Mouse (Mus musculus) spleen, adult 12 weeks (tissue): Measurements from ENCODE around the gene Lrrc49.

Source experiments
- DNase-seq: peaks from one replicate; pipeline ENCODE4 v3.0.0; 2022; ENCODE audit warnings: low spot score

Lrrc49 gene

DNA sequence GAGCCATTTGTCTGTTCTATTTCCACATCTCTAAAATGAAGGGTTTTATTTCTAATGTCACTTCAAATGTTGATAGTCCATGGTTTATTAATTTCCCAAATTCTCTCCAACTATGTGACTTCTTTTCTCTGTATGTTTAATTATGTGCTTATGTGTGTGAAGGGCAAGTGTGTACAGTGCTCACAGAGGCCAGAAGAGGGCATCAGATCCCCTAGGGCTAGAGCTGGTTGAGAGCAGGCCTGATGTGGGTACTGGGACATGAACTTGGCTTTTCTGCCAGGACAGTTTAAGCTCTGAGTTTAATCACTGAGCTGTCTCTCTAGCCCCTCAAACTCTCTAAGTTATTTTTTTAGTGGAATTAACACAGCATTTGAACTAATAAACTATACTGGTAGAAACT is 13.2 kb downstream of the Lrrc49 start:
- no peak for DNase-seq

DNA sequence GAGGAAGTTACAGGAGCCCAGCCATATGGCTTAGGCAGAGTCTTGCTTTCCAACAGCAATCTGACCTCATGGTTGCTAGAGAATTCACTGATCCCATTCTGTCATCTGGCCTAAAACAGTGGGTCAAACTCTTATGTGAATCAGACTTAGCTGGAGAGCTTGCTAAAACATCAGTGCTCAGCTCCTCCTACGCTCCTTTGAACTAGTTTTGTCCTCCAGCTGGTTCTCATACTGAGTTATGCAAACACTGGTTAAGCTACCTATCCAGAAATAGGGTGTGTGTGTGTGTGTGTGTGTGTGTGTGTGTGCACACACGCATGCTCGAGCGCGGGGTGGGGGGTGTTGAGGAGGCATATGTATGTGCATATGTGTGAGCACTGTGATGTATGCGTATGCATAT is 15.4 kb downstream of the Lrrc49 start:
- no peak for DNase-seq

DNA sequence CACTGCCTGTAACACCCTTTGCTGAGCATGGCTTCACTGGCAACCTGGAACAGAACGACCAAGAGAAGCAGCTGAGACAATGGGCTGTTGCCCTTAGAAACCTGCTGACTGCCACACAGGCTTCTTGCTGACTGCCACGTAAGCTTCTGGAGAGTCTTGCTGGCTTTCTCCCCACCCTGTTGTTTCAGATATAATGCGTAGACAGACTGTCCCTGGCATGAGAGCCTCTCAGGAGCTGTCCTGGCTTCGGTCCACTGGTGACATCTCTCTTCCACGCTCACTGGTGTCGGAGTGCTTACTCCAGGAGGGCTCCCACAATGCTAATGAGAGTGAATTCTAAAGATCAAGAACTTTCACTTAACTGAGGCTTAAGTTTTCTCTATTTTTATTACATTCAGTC is 19.1 kb downstream of the Lrrc49 start:
- DNase-seq, result no peak

DNA sequence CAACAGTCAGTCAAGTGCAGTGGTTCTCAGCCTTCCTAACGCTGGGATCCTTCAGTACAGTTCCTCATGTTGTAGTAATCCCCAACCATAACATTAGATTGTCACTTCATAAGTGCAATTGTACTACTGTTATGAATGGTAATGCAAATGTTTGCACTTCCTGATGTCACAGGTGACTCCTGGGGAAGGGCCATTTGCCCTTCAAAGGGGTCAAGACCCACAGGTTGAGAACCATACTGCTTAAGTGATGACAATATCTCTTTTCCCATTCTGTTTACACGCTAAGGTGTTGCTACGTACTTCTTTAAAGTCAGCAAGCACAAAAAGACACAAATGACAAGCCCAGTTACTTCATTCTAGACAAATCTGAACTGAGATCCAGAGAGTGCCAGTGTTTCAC is 22.4 kb downstream of the Lrrc49 start:
- DNase-seq, result no peak

DNA sequence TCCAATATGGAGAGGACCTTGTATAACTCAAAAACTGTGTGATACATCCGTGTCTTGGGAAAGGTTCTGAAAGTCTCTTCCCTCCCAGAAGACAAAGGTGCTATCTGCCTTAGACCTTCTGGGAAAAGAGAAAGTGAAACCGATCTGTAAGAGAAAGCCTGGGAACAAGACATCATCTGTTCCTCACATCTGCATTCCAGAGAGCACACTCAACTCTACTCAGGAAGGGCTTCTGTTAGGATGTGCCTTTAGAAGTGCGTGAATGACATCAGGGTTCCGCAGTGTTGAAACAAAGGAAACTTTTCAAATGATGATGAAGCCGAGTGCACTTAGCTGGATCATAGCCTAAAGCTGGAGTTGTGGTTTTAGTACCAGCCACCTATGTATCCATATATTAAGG is 23.1 kb downstream of the Lrrc49 start:
- no peak for DNase-seq

DNA sequence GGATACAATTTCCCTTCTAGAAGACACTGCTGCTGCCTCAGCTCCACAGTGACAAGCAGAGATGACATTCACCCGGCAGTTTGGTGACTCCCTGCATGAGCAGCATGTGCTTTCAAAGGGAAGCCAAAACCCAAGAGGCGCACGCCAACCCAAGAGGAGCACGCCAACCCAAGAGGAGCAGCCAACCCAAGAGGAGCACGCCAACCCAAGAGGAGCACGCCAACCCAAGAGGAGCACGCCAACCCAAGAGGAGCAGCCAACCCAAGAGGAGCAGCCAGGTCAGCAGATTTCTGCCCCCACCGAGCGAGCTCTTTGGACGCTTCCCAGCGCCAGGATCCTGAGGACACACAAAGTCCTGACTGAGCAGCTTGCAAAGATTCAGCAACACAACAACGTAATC is 23.6 kb downstream of the Lrrc49 start:
- no peak for DNase-seq

DNA sequence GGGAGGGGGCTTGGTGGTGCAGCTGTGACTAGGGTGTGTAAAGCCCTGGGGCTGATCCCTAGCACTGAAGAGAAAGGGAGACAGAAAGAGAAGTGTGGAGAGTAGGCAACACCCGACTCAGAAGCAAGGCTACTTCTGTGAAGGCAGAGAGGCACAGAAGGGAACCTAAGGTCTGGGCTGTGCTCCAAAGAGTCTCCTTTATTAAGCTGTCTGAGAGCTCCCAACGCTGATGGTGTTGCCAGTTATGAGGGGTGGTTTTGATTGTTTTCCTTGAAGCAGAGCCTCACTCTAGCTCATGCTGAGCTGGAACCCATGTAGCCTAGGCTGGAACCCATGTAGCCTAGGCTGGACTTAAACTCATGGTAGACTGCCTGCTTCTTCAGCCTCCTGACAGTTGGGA is 25.0 kb downstream of the Lrrc49 start:
- no peak for DNase-seq

DNA sequence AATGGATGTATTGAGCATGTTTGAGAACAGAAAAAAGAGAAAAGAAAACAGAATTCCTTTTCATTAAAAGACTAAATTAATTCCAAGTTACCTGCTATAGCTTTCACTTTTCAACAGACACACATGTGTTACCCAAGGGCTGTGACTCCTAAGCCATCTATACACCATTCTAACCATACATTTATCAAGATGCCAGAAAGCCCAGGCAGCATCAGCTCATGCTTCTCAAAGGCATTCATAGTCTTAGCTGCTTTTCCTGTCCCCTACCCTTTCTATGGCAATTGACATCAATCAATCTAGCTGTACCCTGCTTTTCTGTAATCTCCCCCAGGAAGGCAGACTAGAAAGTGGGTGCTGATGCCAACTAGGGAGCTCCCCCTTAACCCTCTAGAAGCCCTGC is 34.4 kb downstream of the Lrrc49 start:
- DNase-seq, result no peak

DNA sequence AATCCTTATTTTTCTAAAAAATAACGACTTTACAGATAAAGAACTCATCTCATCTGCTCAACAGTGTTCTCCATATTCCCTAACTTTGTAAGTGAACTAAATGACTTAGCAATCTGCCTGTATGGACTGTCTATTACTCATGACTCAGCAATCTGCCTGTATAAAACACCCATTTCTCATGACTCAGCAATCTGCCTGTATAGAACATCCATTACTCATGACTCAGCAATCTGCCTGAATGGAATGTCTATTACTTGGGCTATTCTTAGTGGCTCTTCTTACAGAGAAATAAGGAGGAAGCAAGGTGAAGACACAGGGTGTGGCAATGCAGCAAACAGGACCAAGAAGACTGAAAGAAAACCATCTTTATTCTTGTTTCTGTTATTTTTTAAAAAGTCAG is 34.8 kb downstream of the Lrrc49 start:
- no peak for DNase-seq

DNA sequence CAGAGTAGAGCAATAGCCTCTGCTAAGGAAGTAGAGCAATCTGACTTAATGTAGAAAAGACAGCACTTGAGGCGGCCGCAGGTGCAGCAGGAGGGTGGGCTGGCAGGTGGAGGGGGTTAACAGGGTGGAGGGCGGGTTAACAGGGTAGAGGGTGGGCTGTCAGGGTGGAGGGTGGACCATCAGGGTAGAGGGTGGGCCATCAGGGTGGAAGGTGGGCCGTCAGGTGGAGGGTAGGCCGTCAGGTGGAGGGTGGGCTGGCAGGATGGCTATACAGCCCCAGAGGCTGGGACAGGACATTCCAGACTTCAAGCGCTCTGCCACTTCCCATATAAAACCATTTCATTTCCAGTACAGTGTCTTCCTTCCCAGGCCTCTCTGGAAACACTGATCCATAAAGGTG is 37.7 kb downstream of the Lrrc49 start:
- no peak for DNase-seq

DNA sequence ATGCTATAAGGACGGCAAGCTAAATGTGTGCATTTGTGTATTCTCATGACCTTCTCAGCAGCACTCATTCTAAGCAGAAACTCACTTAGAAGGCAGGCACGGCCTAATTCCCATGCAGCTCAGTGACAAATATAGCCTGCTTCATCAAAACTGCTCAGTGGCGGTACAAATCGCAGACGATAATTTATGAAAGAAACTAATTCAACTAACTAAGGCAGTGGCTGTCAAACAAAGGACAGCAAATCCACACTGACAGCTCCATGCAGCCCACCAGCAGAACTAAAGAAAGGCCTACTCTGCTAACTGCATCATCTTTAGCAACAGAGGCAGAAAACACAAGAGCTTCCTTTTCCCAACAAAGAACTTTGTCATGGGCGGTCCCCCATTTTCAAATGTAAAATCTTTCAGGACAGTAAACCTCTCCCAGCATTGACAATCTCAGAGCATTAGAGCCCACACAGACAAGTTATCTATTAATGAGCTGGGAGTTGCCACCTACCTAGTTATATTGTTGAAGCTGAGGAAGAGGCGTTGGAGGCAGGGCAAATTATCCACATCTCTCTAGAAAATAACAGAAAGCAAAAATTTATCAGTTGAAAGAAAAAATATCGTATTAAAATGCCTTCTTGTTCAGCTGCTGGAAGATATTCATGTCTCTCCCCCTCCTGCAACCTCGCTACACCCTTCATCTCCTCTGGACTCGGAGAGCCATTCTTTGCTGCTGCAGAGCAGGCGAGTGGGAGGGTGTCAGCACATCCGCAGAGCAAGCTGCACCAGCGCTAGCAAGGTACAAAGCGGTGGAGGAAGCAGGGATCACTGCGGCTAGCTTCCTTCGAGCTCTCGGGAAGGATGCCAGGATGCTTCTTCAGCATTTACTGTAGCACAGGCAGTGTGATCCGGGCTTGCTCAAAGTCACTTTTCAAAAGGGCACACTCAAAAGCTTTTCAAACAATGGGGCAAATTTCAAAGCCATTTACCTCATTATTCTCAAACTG is 38.7 kb downstream of the Lrrc49 start:
- DNase-seq, result no peak

DNA sequence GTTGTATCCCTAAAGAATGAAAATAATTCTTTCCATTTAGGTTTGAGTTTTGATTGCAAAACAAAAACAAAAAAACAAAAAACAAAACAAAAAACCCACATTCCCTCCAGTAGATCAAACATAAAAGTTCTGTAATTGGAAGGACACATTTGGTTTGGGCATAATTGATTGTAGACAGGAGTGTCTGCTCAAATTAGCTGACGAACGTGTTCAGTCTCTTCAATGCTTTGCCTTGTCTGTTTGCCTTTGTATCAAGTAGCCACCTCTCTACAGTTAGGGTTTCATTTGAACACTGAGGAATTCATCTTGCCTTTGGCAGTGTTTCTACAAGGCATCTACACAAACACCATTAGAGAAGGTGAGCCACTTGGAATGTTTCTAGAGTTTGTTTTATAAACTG is 54.4 kb downstream of the Lrrc49 start:
- DNase-seq, result no peak

DNA sequence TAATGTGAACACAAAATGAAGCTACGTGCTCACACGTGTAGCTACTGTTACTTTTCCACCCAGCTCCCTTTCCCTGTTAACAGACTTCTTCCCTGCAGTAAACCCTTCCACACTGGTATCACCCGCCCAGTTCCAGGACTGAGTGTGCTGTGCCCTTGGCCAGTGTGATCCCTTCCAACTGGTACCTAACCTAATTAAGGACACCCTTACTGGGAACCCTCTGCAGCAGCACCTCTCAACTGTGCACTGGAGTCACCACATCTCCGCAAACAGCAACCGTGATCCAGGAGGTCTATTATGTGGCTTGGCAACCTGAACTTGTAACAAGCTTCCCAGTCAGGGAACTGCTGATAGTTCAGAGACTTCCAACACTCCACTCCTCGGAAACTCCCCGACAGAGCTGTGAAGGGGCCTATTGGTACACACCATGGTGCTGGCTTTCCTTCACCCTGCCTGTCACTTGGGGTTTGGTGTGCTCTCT is 61.6 kb downstream of the Lrrc49 start:
- no peak for DNase-seq

DNA sequence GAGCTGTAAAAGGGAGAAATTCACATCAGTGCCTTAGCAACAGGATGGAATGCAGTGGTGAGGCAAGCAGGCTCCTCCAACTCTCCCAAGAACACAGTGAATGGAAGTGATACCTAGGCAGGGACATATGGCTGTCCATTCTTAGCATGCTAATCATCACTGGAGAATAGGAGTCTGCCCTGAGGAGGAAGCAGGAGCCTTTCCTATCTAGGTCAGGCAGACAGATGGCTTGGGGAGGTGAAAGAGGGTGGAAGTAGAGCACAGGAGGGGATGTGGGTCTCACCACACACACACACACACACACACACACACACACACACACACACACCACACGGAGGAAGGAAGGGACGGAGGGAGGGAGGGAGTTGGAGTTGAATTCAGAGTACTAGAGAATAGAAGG is 62.1 kb downstream of the Lrrc49 start:
- DNase-seq, result no peak

DNA sequence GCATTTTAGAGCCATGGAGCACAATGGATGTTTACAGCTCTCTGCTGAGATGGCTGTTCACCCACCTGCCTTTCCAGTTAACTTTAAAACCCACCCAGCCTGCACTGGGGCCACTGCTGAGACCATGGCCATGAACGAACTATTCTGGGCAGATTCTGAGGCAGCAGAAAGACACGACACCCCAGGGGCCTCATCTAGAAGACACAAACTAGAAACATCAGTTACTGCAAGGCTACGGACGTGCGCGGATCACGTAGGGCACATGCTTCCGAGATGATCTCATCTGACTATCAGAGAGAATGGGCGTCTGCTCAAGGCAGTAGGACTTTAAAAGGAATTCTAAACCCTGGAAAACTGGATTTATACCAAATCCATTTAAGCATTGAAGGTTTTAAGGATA is 71.0 kb downstream of the Lrrc49 start:
- DNase-seq, result no peak

DNA sequence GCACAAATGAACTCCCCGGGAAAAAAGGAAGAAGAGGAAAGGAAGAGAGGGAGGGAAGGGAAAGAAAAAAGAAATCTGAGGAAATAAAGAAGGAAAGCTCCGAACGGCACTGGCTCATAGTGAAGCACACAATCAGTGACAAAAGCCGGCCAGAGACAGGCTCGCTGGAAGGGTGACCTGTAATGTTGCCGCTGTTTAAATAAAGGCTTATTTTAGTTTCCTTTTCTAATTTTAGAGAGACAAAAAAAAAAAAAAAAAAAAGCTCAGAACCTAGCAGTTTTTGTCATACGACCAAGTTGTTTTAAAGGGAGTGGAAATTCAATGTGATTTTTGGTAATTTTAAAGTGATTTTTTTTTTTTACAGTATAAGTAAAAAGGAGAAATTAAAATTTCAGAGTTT is 71.6 kb downstream of the Lrrc49 start:
- no peak for DNase-seq

DNA sequence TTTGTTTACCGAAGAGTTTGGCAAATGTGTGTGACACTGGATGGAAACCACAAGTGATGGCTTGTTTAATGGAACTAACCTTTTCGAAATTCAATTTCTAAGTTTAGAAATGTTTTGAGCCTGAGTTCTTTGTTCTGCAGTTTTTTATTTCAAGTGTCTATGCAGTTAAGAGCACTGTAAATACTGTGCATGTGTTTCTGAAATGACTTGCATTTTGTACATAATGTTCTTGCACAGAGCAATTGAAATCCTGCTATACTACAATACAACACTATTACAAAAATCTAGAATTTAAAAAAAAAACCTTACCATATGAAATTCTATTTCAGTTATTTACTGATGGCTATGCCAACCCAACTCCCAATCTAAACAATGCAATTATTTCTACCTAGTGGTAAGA is 75.7 kb downstream of the Lrrc49 start:
- no peak for DNase-seq

DNA sequence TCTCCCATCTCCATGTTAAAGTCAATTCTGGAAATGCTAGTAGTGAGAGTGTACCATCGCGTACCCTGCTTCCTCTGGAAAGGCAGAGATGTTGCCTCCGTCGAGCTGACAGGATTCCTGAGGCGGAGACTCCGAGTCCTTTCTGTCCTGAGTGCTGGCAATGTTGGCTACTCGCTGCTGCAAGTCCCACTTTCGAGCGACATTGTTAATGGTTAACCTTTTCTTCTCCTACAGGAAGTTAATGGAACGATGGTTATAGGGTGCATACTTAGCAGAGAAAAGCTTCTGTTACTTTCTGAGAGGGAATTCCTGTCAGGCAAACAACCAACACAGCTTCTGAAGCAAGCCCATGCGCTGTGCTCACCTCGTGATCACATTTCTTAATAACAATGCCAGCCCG is 77.8 kb downstream of the Lrrc49 start:
- DNase-seq, result no peak

DNA sequence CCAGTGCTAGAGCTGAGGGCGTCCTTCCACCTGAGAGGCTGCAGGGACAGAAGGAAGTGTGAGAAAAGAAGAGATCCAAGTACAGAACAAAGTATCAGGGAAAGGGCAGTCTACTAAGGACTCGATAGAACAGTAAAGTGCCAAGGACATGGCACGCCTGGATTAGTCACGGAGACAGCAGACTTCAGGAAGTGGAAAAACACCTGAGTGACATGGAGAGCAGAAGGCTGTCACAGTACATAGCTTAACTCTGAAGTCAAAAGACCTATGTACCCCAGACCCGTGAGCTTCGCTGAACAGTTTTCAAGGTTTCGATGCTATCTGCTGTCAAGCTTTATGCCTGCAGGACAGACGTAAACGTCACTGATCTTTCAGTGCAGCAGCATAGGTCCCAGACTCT is 79.1 kb downstream of the Lrrc49 start:
- DNase-seq, result no peak

DNA sequence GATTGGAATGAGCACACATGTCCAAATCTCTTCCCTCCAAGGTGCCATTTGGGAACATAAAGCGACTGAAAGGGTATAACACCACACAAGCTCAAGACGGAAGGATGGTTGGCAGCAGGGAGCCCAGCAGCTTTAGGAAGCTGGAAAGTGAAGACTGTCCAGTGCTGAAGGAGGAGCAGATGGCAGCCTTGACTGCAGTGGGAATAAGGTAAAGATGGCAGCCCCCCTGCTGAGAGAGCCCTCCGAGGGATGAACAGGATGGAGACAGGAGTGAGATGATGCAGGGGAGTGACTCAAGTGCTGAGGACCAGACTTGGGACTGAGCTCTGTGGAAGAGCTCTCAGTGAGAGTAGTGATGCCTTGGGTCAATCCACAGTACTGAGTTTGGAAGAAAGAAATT is 79.9 kb downstream of the Lrrc49 start:
- DNase-seq, result no peak

DNA sequence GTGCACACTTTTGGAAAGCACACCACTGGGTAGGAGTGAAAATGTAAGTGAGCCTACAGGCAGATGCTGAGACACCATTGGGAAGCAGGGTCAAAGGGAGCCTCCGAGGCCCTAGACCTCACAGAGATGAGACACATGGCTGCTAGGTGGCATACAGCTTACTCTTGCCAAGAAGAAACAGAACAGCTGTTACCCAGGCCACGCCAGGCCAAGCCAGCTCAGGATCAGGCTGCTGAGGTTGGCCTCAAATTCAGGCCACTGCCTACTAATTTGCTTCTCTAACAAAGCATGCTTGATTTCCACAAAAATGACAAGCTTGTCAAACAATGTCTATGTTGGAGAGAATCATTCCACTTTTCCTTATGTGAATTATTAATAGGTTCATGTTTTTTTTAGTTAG is 83.0 kb downstream of the Lrrc49 start:
- DNase-seq, result no peak

DNA sequence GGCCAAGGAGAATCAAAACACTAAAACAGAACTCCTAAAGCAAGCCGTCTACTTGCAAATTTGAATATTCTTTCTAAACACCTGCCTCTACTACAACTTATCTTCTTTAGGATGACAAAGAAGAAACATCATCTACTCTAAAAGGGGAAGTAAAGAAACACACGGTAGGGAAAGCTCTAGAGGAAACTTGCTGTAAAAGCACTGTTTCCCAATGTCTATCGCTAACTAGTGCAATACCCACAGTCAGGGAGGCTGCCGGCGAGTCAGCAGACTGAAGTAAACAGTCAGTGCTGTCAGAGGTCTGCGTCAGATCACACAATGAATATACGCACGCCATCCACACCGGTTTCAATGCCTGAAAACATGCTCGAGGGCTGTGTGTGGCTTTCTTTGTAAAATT is 86.0 kb downstream of the Lrrc49 start:
- no peak for DNase-seq

DNA sequence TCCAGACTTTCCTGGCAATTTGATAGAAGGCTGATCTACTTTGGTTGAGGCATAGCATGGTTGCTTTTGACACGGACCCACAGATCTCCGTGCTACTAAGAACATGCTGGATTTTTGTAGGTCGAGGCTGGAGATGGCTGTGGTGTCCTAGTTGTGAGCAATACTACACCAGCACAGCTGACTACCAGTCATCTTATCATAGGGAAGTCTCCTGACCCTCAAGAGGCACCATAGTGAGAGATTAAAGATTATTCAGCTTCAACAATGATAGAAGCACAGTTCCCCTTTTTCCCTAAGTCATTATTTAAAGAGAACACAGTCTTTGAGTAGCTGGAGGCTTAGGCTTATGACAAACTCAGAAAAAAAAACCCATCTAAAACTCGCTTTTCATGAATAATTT is 87.7 kb downstream of the Lrrc49 start:
- no peak for DNase-seq

DNA sequence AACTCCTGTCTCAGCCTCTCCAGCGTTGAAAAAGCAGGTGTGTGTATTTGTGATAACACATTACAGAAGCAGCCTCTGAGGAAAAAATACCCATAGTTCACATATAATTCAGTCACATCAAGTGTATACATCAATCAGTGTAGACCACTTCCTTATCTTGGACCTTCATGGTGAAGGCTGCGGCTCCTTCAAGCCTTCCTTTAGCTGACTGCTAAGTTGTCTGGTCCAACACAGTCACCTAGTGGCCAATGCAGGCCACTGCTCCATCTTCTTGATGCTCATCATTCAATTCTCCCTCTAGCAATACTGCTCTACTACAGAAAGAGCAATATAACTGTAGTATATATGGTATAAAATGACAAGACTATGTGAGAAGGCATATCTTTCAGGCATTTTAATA is 88.5 kb downstream of the Lrrc49 start:
- no peak for DNase-seq
